Mouse (Mus musculus) hindbrain, embryonic 13.5 days (tissue): ENCODE measurements at regions not wholly inside any gene's neighbourhood (a gene's known extent, or its start where the extent isn't known, plus 50 kb on each side); places are given as distances from the start of the nearest gene placed in this dataset.

Experiments
- ATAC-seq: fragments of 200-750 bp; cut with Nextera tagmentation; 2 replicates; pipeline ENCODE4 v1.8.0; 2017; ENCODE audit warnings: moderate TSS enrichment; ENCODE audit not compliant: low FRiP score
- H3K27ac ChIP-seq: fragments of 300-500 bp; sonication (generic); 2 replicates; pipeline ENCODE4 v1.5.1; 2015; ENCODE audit warnings: inconsistent platforms, mild to moderate bottlenecking, moderate library complexity
- H3K27me3 ChIP-seq: fragments of 300-500 bp; sonication (generic); 2 replicates; pipeline ENCODE4 v1.6.1; 2015; ENCODE audit warnings: mild to moderate bottlenecking, inconsistent platforms
- H3K36me3 ChIP-seq: fragments of 300-500 bp; sonication (generic); 2 replicates; pipeline ENCODE4 v1.6.1; 2015; ENCODE audit warnings: mild to moderate bottlenecking, inconsistent platforms
- H3K4me1 ChIP-seq: fragments of 300-500 bp; sonication (generic); replicated peaks from 2 replicates; pipeline ENCODE4 v1.6.1; 2015; ENCODE audit warnings: inconsistent platforms
- H3K4me2 ChIP-seq: fragments of 300-500 bp; sonication (generic); 2 replicates; pipeline ENCODE4 v1.6.1; 2015; ENCODE audit warnings: inconsistent platforms, mild to moderate bottlenecking, moderate library complexity
- H3K4me3 ChIP-seq: fragments of 300-500 bp; sonication (generic); 2 replicates; pipeline ENCODE4 v1.5.1; 2015; ENCODE audit warnings: mild to moderate bottlenecking, inconsistent platforms
- H3K9ac ChIP-seq: fragments of 300-500 bp; sonication (generic); 2 replicates; pipeline ENCODE4 v1.6.1; 2015; ENCODE audit warnings: mild to moderate bottlenecking, inconsistent platforms
- H3K9me3 ChIP-seq: fragments of 300-500 bp; sonication (generic); 2 replicates; pipeline ENCODE4 v1.6.1; 2016; ENCODE audit warnings: inconsistent platforms
- WGBS: fragments of 180-500 bp; shearing (Covaris S2); methylation state at CpG from one replicate; pipeline ENCODE4 v1.1.7; 2015; 5-methylcytosine and 5-hydroxymethylcytosine counted together

DNA sequence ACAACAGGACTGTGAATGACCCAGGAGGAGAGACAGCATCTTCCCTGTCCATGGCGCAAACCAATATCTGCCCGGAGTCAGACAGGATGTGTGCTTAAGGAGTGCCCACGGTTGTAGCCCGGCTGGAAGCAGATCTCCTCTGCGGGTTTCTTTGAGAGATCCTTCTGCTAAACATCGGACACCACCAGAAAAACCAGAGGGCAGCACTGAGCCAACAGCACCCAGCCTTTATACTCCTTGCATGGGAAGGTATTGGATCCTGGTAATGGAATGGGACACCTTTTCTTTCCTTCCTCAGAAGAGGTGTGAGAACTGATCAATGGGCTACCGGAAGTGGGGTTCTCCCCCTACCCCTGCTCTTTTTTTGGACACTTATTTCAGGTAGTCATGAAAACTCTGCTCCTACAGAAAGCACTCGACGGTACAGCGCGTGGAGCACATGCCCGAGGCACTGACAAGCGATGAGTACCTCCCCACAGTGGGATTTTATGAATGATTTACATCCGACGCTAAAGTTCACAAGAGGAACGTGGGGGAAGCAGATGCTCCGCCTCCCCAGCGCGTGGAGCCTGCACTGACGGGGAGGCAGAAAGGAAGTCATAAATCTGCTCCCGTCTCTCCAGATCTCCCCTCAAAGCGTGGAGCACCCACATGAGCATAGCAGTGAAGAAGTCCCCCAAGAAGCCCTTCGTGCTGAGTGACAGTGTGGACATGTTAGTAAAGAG lies 278.9 kb downstream of the Vrk1 start:
- no peak for ATAC-seq
- H3K27me3 ChIP-seq: no peaks in the 10 kb centered on the region
- no peaks in the 10 kb centered on the region for H3K9me3 ChIP-seq
- H3K9ac ChIP-seq: no peak overlapping the region
- H3K4me3 ChIP-seq: no peak overlapping the region
- no peak overlapping the region for H3K27ac ChIP-seq
- no peaks in the 10 kb centered on the region for H3K4me1 ChIP-seq
- WGBS: 75% methylated on average over 23 of the region's 23 CpGs
- no peak overlapping the region for H3K4me2 ChIP-seq
- no peaks in the 10 kb centered on the region for H3K36me3 ChIP-seq

DNA sequence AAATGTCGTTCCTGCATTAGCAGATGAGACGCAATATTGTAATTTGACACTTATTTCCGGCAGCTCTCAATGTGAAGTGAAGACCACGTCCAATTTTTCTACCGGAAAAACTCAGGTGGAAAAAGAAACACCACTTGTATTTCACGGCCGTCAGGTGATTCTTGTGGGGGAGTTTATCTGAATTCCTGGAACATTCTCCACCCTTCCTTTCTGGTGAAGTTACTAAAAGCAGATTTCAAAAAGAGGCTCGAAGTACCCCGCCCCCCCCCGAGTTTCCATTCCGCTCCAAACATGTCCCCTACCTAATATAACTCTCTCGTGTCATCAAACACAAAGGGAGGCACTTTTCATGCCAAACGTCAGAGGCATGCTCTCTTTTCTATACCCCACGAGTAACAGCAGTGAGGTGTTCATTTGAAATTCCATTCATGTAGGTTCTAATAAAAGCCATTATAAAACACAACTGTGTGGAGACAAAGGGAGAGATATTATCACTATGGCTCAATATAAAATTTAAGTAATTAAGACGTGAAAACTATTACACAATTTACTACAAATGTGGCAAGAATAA lies 281.5 kb downstream of the Vrk1 start:
- Histone ChIP-seq H3K4me2 (no peak overlapping the region), H3K27me3 (no peaks in the 10 kb centered on the region), H3K27ac (no peak overlapping the region), H3K9me3 (no peaks in the 10 kb centered on the region), H3K36me3 (no peaks in the 10 kb centered on the region), H3K4me3 (no peak overlapping the region), H3K4me1 (no peaks in the 10 kb centered on the region), H3K9ac (no peak overlapping the region)
- WGBS: 59% methylated on average over 15 of the region's 15 CpGs
- no peak for ATAC-seq

DNA sequence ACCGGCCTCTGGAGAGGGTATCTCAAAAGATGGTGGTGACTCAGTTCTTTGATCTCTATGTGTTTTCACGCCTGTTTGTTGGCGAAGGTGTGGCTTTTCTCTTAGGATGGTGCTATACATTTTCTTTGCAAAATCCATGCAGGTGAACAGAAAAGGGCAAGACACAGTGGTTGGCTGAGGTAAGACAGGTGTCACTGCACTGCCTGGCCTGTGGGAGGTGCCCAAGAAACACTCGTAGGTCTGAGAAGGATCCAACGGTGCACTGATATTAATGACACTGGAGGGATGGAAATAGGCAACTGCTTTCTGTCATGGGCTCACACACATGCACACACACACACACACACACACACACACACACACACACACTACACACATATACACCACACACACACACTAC lies 283.1 kb downstream of the Vrk1 start:
- Histone ChIP-seq H3K27ac (no peak overlapping the region), H3K36me3 (no peaks in the 10 kb centered on the region), H3K27me3 (no peaks in the 10 kb centered on the region), H3K4me3 (no peak overlapping the region), H3K9me3 (no peaks in the 10 kb centered on the region), H3K4me2 (no peak overlapping the region), H3K9ac (no peak overlapping the region), H3K4me1 (no peaks in the 10 kb centered on the region)
- no peak for ATAC-seq
- WGBS: 73% methylated on average over 5 of the region's 5 CpGs

DNA sequence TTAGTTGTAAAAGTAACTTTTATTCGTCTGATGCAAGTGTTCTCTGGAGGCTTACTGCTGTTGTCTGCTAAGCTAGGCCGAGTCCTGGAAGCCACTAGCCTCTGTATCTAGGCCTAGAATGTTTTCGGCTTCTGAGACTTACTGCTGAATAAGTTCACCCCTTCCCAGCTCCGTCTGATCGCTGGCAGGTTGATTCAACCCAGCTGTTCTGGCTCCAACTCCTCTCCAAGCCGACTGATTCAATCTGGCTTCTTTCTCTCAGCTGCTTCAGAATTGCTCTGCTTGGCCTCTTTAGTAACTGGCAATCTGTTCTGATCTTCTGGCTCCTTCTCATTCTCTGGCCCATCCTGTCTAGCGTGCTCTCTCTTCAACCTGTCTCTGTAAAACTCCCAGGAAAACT lies 285.6 kb downstream of the Vrk1 start:
- 82% methylated on average over 7 of the region's 7 CpGs for WGBS
- no peaks in the 10 kb centered on the region for H3K9me3 ChIP-seq
- ATAC-seq: no peak

DNA sequence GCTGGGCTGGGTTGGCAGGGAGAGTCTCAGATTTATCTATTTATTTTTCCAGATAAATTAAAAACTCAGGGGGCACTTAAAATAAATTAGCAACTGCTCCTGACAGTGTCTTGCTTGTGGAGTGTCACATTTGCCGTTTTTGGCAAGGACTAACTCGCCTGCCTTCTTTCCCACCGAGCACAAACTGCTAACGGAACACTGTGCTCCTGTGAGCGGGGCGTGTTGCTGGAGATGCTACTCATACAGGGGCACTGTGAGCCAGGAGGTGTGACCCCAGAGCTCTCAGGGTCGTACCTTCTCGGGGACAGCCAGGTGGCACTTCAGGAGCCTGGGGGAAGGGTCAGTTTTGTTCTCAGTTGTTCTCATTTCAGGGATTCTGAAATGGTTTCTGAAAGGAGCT lies 292.6 kb downstream of the Vrk1 start:
- Histone ChIP-seq H3K4me2 (no peak overlapping the region), H3K9me3 (no peaks in the 10 kb centered on the region), H3K27me3 (peaks cover 11% of the 10 kb centered on the region), H3K4me3 (no peak overlapping the region), H3K4me1 (0 out of 2 replicates have a peak, but pooled peaks cover 2% of the 10 kb centered on the region), H3K9ac (no peak overlapping the region), H3K36me3 (no peaks in the 10 kb centered on the region), H3K27ac (no peak overlapping the region)
- no peak for ATAC-seq
- WGBS: 65% methylated on average over 8 of the region's 8 CpGs

More for the DNA sequence above, 285.6 kb downstream of the Vrk1 start:
- Histone ChIP-seq H3K4me1 (no peaks in the 10 kb centered on the region), H3K36me3 (no peaks in the 10 kb centered on the region), H3K9ac (no peak overlapping the region), H3K27ac (no peak overlapping the region), H3K4me2 (no peak overlapping the region), H3K4me3 (no peak overlapping the region), H3K27me3 (no peaks in the 10 kb centered on the region)

DNA sequence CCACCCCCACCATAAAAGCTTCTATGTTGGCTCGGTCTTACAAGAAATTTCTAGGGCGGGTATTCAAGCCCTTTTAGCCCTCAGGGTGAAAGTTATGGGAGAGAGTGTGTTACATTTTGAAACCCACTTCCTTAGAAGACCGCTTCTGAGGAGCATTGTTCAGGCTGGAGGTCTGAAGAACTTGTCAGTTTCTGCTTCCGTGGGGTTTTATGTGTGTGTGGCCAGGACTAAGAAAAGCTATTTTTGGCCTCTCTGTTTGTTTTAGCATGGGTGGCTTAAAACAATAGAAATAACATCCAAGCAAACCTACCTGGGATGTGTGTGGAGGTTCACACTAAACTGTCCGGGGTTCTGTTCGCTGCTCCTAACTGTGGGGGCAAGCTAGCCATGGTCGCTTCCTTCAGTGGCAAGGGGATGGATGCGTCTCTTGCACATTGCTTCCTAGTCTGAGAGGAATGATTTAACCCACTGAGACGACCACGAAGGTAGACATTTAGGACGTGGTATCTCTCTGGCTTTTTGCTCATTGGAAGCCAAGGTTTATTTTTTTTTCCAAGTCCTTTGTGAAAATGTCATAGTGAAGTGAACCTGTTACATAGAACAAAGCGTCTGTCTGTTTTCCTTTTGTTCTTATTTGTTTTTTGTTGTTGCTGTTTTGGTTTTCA lies 298.4 kb downstream of the Vrk1 start:
- no peaks in the 10 kb centered on the region for H3K9me3 ChIP-seq
- H3K36me3 ChIP-seq: no peaks in the 10 kb centered on the region
- no peak for ATAC-seq
- no peak overlapping the region for H3K4me3 ChIP-seq
- WGBS: 78% methylated on average over 12 of the region's 12 CpGs
- H3K9ac ChIP-seq: no peak overlapping the region
- H3K4me2 ChIP-seq: no peak overlapping the region
- peaks cover 57% of the 10 kb centered on the region for H3K27me3 ChIP-seq
- H3K27ac ChIP-seq: no peak overlapping the region
- peaks cover 19% of the 10 kb centered on the region for H3K4me1 ChIP-seq

DNA sequence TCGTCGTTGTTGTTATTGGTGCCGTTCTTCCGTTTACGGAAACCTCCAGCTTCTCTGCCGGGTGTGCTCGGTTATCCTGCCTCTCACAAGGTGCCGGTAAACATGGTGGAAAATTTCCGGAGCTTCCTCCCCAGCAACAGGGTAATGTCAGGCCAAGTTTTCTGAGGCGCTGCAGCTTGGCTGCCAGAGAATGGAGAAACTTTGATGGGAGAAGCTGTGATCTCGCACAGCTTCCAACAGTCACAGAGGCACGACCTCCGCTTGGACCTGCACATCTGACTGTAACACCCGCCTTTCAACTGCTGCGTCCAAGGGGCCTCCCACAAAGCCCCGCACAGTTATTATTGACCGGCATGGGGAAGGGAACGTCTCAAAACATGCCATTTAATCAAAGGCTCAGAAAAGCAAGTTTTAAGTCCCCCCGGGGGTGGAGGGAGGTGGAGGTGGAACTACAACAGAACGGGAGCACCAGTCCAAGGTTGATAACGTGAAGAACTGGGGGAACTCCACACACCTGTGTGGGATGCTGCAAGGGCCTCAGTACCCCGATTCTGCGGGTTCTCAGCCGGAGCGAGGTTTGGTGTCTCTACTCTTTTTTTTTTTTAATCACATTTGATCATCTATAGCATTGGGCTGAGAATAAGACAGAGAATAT lies 299.1 kb downstream of the Vrk1 start:
- no peaks in the 10 kb centered on the region for H3K9me3 ChIP-seq
- peaks cover 19% of the 10 kb centered on the region for H3K4me1 ChIP-seq
- H3K27me3 ChIP-seq: peaks cover 63% of the 10 kb centered on the region
- WGBS: 75% methylated on average over 25 of the region's 25 CpGs
- H3K4me2 ChIP-seq: no peak overlapping the region
- no peak for ATAC-seq
- no peak overlapping the region for H3K4me3 ChIP-seq
- no peak overlapping the region for H3K27ac ChIP-seq
- H3K36me3 ChIP-seq: no peaks in the 10 kb centered on the region
- no peak overlapping the region for H3K9ac ChIP-seq

DNA sequence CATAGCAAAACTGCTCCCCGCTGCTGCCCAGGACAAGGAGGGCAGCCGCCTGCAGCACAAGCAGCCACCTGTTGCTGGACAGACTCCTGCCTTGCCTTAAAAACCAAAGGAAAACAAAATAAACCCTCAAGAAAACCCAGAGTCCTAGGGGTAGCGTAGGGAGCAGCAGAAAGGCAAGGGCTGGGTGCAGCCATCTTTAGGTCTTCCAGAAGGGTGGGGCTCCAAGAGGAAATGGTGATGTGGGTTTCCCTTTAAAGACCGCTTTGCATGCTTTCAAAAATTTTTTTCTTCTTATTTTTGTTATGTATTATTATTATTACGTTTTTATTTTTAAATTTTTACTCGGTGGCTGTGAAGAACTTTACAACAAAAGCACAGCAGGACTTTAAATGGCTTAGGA lies 300.1 kb downstream of the Vrk1 start:
- H3K27me3 ChIP-seq: peaks cover 66% of the 10 kb centered on the region
- ATAC-seq: no peak
- no peaks in the 10 kb centered on the region for H3K36me3 ChIP-seq
- WGBS: 31% methylated on average over 6 of the region's 6 CpGs
- H3K4me2 ChIP-seq: peak overlapping the region; percentile 71
- no peaks in the 10 kb centered on the region for H3K9me3 ChIP-seq
- H3K4me3 ChIP-seq: no peak overlapping the region; the same call in 1 of the 2 replicates
- no peak overlapping the region for H3K9ac ChIP-seq
- H3K4me1 ChIP-seq: peaks cover 19% of the 10 kb centered on the region
- H3K27ac ChIP-seq: no peak overlapping the region

DNA sequence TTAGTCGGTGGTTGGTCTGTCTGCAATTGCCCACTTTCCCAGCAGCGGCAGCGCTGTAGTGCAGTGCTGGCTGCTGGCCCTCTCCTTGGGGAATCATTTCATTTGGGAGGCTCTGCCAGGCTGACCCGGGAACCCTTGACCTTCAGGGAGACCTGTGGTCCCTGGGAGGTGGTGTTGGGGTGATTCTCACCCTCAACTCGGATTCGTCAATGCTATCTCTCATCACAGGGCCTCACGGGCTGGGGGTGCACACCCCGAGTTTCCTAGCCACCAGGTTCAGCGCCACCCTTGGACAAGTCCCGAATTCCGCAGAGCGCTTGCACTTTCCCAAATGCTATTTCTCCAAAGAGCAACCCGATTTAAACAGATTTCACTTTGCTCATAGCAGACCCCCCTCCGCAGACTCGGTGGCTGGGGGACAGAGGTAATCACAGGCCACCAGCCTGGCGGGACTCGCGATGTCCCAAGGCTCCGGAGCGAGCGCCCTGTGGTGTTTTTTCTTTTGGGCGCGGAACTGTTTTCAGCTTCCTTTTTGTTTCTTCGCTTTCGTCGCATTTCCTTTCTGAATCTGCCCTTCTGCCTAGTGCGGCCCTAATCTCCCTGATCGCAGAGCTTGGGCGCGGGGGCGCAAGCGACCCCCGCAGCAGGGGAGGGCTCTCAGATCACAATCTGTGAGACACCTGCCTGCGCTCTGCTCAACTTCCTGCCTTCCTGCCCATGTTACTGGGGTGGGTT lies 300.7 kb downstream of the Vrk1 start:
- Histone ChIP-seq H3K27me3 (peaks cover 72% of the 10 kb centered on the region), H3K4me1 (peaks cover 19% of the 10 kb centered on the region), H3K4me3 (peak overlapping the region; percentile 39), H3K4me2 (peak overlapping the region; percentile 71), H3K27ac (no peak overlapping the region), H3K9me3 (no peaks in the 10 kb centered on the region), H3K9ac (peak overlapping the region; percentile 66), H3K36me3 (no peaks in the 10 kb centered on the region)
- no peak for ATAC-seq
- under 1% methylated on average over 34 of the region's 34 CpGs for WGBS

DNA sequence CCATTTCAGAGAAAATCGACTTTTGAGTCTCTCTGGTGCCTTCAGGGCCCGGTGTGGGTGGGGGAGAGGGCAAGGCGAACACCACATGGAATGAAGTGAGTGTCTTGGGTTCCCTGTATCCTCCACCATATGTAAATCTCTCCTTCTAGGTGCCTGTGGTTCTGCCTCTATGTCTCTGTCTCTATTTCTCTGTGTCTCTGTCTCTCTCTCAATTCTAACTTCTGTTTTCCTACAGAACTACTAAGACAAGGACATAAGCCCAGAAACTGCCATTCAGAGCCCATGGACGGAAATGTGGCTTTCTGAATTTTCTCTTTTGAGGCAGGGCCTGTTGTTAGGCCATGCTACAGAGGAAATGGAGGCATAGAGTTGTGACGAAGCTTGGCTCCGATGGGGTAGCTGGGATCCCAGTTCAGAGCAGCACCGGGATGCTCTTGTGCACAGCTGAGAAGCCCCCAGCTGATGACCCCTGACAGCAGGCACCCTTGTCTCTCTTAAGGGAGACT lies 301.3 kb downstream of the Vrk1 start:
- peaks cover 76% of the 10 kb centered on the region for H3K27me3 ChIP-seq
- peak overlapping the region; percentile 39 for H3K4me3 ChIP-seq
- no peaks in the 10 kb centered on the region for H3K36me3 ChIP-seq
- peak overlapping the region; percentile 66 for H3K9ac ChIP-seq
- ATAC-seq: no peak
- no peaks in the 10 kb centered on the region for H3K9me3 ChIP-seq
- 30% methylated on average over 7 of the region's 7 CpGs for WGBS
- peaks cover 19% of the 10 kb centered on the region for H3K4me1 ChIP-seq
- no peak overlapping the region for H3K27ac ChIP-seq
- peak overlapping the region; percentile 71 for H3K4me2 ChIP-seq

DNA sequence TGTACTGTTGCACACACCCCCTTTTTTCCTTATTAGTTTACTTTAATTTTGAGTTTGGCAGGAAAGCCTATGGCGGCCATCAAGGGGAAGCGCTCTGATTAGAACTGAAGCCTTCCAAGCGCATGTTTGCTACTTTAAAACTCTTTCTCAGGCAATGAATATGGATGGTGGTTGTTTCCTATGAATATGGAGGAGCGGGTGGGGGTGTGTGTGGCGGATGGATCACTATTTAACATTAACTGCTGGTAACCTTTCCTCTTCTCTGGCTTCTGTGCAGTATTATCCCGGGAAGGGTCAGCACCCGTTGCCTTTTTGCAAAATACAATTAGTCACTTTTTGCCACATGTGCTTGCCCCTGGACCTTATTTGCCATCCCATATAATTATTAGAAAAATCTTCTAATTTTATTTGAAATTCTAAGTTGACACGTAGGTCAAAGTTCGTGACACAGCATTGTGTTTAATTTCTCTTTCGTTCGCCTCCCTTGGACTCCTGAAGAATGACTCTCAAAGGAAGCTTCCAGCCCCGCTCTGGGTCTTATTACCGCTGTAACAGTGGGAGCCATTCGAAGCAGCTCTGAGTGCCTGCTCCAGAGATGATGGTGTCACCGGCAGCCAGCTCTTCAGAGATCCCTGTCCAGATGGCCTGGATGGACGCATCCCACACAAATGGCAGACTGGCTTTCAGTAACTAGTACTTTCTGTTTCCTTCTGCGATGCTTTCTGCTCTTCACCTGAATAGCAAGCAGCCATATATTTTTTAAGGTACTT lies 302.0 kb downstream of the Vrk1 start:
- ATAC-seq: no peak
- peaks cover 77% of the 10 kb centered on the region for H3K27me3 ChIP-seq

More for the DNA sequence above, 302.0 kb downstream of the Vrk1 start:
- Histone ChIP-seq H3K36me3 (no peaks in the 10 kb centered on the region), H3K27ac (no peak overlapping the region), H3K9ac (no peak overlapping the region; the same call in 1 of the 2 replicates), H3K4me3 (no peak overlapping the region), H3K4me2 (no peak overlapping the region), H3K4me1 (peaks cover 19% of the 10 kb centered on the region), H3K9me3 (no peaks in the 10 kb centered on the region)
- 38% methylated on average over 17 of the region's 17 CpGs for WGBS
